Mouse (Mus musculus) liver, postnatal 0 days (tissue): Measurements from ENCODE around the gene Pin4.

Source experiments
- CTCF ChIP-seq: sonication (generic); IDR thresholded peaks from 2 replicates; pipeline ENCODE4 v1.5.1; 2016; ENCODE audit warnings: antibody characterized with exemption, low read depth
- EP300 ChIP-seq: IDR thresholded peaks from 2 replicates; pipeline ENCODE4 v1.6.1; 2016; ENCODE audit warnings: antibody characterized with exemption, low read depth, mild to moderate bottlenecking

DNA sequence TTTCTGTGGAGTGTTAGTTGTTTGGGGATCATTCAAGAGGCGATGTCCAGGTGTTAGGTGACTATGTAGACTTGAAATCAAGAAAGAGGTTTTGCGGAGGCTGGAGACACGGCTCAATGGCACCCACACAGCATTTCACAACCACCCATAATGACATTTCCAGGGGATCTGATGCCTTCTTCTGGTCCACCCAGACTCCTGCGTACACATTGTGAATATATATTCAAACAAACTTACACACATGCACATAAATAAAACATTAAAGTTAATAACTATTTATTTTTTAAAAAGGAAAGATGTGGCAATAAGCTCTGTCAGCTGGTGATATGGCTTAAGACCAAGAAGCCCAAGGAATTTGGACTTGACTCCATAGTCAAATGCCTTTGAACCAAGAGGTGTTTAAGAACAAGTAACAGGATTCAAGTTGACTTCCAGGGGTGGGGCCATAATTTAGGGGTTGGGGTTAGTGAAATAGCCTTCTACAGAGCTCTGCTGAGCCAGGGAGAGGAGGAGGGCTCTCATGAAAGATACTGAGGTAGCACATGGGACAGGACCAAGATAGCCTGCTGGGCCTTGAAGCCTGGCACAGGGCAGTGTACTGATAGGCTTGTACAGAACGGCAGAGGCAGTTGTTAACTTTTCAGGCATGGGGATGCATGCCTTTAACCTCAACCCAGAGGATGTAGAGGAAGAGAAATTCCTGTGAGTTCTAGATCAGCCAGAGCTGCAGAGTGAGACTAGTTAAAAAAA is 56.5 kb downstream of the Pin4 start:
- no peak for TF ChIP-seq CTCF
- no peak for TF ChIP-seq EP300
